Mouse (Mus musculus): ENCODE measurements around the gene Slc37a1.

DNA sequence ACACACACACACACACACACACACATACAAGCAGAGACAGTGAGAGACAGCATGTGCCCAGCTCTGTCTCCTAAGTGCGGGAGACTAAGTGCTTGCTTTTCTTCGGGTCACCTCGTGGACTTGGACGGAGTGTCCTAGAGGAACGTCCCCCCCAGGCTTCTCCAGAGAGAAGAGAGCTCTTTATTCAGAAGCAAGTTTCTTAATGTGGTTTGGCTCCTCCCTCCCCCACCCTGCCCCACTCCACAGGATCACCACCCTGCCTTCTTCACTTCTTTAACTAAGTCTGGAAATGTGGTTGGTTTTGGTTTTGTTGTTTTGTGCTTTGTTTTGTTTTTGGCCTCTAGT is 19.2 kb downstream of the Slc37a1 start:
- TF ChIP-seq GATA1 (IDR thresholded peaks at IDR 0.05; ENCODE audit: borderline replicate concordance, low read length) (no peak), FLI1 (IDR thresholded peaks at IDR 0.05; ENCODE audit: low read length) (no peak)

Data from megakaryocyte, embryonic 14.5 days (primary cell).